Mouse (Mus musculus) bone marrow macrophage, adult 2 months (primary cell): ENCODE measurements around the gene Upb1. TPM values are rescaled to one million over a fixed set of nuclear protein-coding genes. Genes with fewer than 3 reads are reported as not detected.

ENCODE experiments used
- H3K27ac ChIP-seq: 2 replicates; pipeline ENCODE4 v1.5.1; 2012; ENCODE audit warnings: low read depth, low read length; ENCODE audit not compliant: insufficient read depth
- H3K4me1 ChIP-seq: 2 replicates; pipeline ENCODE4 v1.6.1; 2012; ENCODE audit warnings: low read length; ENCODE audit not compliant: control insufficient read depth, insufficient read depth
- H3K4me3 ChIP-seq: 2 replicates; pipeline ENCODE4 v1.5.1; 2012; ENCODE audit warnings: mild to moderate bottlenecking, low read length, moderate library complexity; ENCODE audit not compliant: insufficient read depth
- CTCF ChIP-seq: IDR thresholded peaks from 2 replicates; pipeline ENCODE4 v1.5.1; 2012; ENCODE audit warnings: low read depth, mild to moderate bottlenecking, low read length, moderate library complexity
- POLR2A ChIP-seq: IDR thresholded peaks from 2 replicates; pipeline ENCODE4 v1.6.1; 2012; ENCODE audit warnings: mild to moderate bottlenecking, low read depth, low read length, borderline replicate concordance
- polyA plus RNA-seq: library from polyadenylated mRNA; stranded (reverse); fragments of >200 nt; gene quantifications from 2 replicates; pipeline ENCODE4 v1.2.4, GENCODE M21; 2012; ENCODE audit not compliant: missing spikeins, insufficient read depth, insufficient read length

Upb1 gene
- polyA plus RNA-seq, 1 experiment = not detected

DNA sequence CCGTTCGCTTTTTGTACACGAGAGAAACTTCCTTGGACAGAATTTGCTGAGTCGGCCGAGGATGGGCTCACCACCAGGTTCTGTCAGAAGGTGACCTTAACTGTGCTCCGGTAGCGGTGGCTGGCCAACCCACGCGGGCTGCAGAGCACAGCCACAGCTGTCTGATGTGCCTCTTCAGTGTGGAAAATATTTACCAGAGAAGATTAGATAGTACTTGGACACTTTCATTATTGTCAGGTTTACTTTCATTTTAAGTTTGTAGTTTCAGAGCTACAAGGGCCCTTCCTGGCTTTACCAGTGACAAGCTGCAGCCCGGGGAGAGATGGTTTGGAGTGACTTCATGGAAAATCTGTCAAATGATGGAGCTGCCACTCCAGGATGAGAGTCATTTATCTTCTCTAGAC lies 23.6 kb downstream of the Upb1 start:
- peaks cover under 1% of the 10 kb centered on the region; the same call in 1 of the 2 replicates for H3K4me1 ChIP-seq
- no peak overlapping the region for H3K4me3 ChIP-seq
- no peak overlapping the region for H3K27ac ChIP-seq
- TF ChIP-seq CTCF (no peak), POLR2A (no peak)

DNA sequence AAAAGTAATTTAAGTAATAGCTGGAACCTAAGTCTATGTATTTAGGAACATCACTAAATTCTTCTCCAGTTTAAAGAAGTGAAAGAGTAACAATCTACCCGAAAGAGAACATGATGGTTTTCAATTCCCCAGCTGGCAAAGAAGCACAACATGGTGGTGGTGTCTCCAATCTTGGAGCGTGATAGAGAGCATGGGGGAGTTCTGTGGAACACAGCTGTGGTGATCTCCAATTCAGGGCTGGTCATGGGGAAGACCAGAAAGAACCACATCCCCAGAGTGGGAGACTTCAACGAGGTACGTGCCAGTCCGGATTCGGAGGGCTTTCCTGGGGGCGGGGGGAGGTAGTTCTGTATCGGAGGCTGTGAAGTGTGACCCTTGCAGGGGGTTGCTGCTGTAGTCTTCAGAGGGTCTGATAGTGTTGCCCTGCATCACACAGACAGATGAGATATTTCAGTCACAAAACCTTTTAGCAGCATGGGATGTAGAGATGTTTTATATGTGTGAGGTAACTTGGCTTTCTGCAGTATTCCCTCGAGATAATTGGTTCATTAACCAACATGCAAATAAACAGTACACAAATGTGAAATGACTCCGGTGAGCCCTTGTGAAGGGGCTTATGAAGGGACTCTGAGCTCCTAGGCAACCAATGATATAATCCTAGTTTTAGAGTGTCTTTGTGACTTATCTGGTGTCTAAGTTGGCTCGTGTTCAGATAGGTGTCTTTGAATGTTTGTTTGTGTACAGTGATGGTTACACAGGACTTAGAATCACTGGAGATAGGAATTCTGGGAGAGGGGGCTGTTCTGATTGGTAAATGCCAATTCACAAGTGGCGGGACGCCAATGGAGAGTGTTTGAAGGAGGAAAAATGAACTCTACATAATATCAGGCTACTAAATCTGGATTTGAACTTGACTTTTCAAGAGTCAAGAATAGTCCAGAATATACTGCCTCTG lies 27.4 kb downstream of the Upb1 start:
- TF ChIP-seq CTCF (no peak), POLR2A (no peak)
- H3K4me3 ChIP-seq = no peak overlapping the region
- H3K4me1 ChIP-seq = peaks cover 5% of the 10 kb centered on the region
- no peak overlapping the region for H3K27ac ChIP-seq

DNA sequence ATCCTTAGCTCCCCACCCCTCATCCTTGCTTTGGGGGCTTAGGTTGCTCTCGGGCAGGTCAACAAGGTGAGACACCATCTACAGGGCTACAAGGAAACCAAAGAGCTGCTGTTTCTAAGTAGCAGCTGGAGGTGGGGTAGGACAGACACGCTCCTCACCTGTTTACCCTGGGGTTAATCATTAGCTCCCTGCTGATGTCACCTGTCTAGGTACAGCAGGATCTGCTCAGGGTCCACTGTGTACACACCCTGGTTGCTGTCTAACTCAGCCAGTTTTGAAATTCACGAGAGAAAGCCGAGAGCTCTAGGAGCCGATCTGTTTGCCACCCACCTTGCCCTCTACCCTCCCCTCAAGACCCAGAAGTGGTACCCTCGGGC lies 28.1 kb downstream of the Upb1 start:
- Histone ChIP-seq H3K4me1 (peaks cover 5% of the 10 kb centered on the region), H3K27ac (no peak overlapping the region), H3K4me3 (no peak overlapping the region)
- TF ChIP-seq CTCF (no peak), POLR2A (no peak)

DNA sequence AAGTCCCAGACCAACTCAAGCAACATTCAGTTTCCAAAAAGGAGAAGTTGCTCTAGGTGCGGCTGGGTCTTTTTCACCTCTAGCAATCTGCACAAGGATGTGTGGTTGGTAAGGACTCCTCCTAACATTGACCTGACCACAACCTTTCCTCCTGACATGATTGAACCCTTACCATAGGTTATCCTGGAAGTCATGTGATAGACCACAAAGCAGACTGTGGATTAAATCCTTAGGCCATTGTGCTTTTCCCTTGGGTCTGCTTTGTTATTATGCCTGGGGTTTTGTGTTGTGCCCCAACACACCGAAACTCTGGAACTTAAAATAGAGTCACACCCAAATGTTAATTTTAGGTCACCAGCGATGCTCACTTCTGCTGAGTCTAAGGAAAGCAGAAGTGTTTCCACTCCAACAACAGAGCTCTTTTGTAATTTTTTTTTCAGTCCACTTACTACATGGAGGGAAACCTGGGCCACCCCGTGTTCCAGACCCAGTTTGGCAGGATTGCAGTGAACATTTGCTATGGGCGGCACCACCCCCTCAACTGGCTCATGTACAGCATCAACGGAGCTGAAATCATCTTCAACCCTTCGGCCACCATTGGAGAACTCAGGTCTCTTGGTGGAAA lies 28.7 kb downstream of the Upb1 start:
- TF ChIP-seq CTCF (no peak), POLR2A (no peak)
- peaks cover 8% of the 10 kb centered on the region for H3K4me1 ChIP-seq
- H3K27ac ChIP-seq = no peak overlapping the region
- H3K4me3 ChIP-seq = no peak overlapping the region

DNA sequence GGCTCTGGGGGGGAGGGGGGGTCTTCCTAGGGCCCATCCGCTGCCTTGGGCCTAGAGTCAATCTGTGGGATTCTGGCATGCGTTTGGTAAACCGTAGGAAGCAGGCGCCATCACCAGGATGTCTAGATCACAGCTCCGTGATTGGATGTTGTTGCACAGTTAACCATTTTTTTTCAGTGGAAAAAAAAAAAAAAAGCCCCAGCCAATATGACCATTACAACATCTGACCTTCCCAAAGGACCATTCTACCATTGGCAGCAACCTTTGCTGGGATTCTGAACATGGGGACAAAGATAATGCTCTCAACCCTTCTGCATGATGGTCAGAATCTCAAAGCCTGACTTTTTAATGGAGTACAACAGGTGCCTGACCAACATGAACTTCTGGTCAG lies 29.2 kb downstream of the Upb1 start:
- Histone ChIP-seq H3K4me1 (peaks cover 8% of the 10 kb centered on the region), H3K4me3 (no peak overlapping the region), H3K27ac (no peak overlapping the region)
- no peak for TF ChIP-seq POLR2A
- no peak for TF ChIP-seq CTCF

DNA sequence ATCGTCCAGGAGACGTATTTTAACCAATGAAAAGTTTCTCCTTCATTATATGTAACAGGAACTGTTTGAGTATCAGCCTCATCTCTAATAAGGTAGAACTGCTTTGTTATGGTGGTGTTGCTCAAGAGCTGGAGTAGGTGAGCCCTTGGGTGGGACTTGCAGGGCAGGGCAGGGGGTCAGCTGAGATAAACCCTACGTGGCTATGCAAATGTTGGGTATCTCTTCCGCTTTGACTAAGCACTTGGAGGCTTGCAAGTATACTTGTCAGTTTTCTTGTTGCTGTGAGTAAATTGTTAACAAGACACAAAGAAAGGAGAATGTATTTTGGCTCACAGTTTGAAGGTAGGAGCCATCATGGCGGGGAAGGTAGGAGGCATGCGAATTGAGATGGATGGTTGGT lies 29.7 kb downstream of the Upb1 start:
- H3K4me1 ChIP-seq = peaks cover 8% of the 10 kb centered on the region
- no peak overlapping the region for H3K4me3 ChIP-seq
- TF ChIP-seq CTCF (no peak), POLR2A (no peak)
- no peak overlapping the region for H3K27ac ChIP-seq

DNA sequence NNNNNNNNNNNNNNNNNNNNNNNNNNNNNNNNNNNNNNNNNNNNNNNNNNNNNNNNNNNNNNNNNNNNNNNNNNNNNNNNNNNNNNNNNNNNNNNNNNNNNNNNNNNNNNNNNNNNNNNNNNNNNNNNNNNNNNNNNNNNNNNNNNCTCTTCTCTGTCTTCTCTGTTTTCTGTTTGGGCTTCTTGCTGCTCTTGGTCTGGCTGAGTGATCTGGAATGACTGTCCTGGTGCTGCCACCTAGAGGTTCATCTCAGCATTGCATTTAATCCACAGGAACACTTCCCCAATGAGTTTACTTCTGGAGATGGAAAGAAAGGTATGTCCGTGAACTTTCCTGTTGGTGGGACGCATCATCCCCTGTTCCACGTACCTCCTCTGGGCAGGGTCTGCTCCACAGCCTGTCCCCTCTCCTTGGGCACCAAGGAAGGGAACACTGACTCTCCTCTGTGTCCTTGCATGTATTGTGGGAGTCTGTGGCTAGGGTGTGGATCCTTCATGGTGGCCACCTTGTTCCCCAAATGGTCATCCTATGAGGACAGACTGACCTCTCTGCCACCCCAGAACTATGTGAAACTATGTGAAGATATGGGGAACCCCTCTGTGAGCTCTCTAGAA lies 35.8 kb downstream of the Upb1 start:
- TF ChIP-seq POLR2A (no peak), CTCF (peak; percentile 53; the same call in 1 of the 2 replicates)
- peaks cover 2% of the 10 kb centered on the region; the same call in 1 of the 2 replicates for H3K4me1 ChIP-seq
- H3K27ac ChIP-seq = no peak overlapping the region
- H3K4me3 ChIP-seq = no peak overlapping the region

DNA sequence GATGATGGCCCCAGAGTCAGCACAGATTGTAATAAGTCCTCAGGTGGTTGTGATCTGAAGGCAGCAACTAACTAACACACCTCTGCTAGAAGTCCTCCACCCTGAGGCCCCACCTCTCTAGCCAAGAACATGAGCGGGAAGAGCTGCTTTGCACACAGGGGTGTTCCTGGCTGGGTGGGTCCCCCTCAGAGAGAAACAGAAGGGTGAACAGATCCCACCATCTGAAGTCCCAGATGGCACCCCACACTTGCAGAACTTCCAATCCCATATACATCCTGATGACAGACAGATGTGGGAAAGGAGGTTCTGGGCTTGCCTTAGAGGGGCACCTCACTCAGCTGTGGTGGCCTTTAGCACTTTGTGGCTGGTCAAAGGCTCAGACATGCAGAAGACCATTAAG lies 36.4 kb downstream of the Upb1 start:
- H3K4me1 ChIP-seq = peaks cover 2% of the 10 kb centered on the region; the same call in 1 of the 2 replicates
- TF ChIP-seq CTCF (no peak), POLR2A (no peak)

DNA sequence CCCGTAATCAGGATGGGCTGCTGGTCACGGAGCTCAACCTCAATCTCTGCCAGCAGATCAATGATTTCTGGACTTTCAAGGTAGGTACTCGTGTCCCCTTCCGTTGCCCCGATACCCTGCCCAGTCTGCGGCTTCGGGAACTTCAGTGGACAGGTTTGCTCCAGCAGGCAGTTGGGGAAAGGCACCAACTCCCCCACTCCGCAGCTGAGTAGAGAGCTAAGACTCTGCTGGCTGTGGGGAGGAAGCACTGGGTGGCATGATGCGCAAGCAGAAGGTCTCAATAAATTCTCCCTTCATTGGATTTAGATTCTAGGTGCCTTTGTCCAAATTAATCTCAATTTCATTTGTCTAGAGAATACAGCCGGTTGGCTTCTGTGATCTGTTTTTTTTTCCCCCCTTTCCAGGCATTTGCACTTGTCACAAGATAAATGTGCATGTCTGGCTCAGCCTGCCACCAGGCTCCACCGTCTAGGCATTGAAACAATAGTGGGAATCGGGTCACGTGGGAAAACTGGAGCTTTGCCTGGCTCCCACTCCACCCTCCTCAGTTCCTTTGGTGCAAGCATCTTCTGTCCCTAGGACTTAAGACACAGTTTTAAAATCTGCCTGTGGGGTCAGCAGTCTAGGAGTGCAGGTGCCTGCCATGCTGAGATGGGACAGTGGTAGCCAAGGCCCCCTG lies 37.4 kb downstream of the Upb1 start:
- peaks cover 2% of the 10 kb centered on the region; the same call in 1 of the 2 replicates for H3K4me1 ChIP-seq
- no peak overlapping the region for H3K4me3 ChIP-seq
- no peak overlapping the region for H3K27ac ChIP-seq
- TF ChIP-seq POLR2A (no peak), CTCF (no peak)

More for the DNA sequence above, 36.4 kb downstream of the Upb1 start:
- Histone ChIP-seq H3K27ac (no peak overlapping the region), H3K4me3 (no peak overlapping the region)
